Mouse (Mus musculus) frontal cortex, postnatal 36 days (tissue): Measurements from ENCODE around the gene Ephx4.
A peak's percentile ranks its signal among the peaks of the same experiment; 100 is the strongest.
"Not testable (repeated sequence)": the region's sequence is repeated elsewhere in the genome, so short reads cannot be mapped to it uniquely, and the experiment has no call there.

Experiments used
- DNase-seq, 2 experiments: peaks; one replicate each; pipeline ENCODE4 v3.0.0; 2022; ENCODE audit warnings: low spot score in 2 of 2

Gene Ephx4

DNA sequence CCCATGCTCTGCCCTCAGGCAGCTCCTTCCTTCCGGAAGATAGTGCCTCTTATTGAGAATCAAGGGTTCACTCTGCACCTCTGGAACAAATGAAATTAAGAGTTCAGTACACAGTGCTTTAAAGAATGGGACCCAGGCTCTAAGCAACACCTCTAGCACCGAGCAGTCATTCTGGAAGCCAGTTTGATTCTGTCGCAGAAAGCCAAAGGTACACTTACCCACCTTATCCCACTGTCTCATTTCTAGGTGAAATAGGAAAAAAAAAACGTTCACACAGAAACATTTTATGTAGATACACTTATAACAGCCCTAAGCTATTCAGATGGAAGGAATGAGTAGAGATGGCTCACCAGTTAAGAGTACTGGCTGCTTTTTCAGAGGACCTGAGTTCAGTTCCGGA is at the start of gene Ephx4:
TSS of gene Ephx4 (plus strand) at position 301 of the 400 bp plus-strand sequence.
- DNase-seq: no peak

DNA sequence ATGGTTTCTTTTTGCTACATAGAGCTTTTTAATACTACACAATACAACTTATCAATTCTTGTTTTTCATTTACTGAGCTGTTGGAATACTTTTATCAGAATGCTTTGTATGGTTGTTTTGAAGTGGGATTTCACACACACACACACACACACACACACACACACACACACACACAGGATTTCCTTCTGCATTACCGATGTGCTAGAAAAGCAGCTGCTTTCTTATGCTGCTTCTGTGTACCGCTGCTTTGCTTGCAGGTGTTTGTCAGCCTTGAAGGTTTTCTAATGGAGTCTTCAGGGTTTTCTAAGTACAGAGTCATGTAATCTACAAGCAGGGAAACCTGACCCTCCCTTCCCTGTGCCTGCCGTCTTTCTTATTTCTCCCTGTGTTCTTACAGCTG is 48.6 kb upstream of the Ephx4 start:
- DNase-seq: no peak

DNA sequence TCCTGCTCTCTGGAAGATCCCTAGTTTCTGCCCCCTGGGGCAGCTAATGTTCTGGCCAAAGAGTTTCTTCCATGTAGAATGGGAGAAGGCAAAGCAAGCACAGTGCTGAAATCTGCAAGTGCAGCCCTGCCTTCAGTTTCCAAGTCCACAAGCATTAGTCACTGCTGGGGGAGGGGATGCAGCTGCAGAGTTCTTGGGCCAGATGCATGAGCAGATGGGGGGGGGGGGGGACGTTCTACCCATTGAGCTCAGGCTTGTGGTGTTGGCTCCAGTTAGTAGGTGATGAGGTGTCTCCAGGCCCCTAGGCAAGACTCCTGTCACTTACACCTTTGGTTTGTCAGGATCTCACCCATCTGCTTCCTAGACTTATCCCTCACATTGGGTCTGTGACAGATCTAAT is 46.7 kb upstream of the Ephx4 start:
- no peak for DNase-seq

DNA sequence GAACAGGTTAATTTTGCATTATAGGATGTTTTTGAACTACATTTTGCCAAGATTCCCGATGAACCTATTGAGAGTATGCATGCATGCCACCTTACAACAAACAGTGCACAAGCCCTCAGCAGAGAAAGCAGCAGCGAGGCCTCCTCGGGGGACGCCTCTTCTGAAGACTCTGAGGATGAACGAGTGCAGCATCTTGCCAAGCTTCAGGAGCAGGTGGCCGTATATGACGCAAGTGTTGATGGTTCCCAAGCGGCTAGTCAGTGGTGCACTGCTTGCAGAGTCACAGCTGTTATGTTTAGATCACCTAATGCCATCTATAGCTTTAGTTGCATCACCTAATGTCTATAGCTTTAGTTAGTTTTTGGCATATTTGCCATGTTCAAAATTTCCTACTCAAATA is 44.8 kb upstream of the Ephx4 start:
- DNase-seq: no peak

DNA sequence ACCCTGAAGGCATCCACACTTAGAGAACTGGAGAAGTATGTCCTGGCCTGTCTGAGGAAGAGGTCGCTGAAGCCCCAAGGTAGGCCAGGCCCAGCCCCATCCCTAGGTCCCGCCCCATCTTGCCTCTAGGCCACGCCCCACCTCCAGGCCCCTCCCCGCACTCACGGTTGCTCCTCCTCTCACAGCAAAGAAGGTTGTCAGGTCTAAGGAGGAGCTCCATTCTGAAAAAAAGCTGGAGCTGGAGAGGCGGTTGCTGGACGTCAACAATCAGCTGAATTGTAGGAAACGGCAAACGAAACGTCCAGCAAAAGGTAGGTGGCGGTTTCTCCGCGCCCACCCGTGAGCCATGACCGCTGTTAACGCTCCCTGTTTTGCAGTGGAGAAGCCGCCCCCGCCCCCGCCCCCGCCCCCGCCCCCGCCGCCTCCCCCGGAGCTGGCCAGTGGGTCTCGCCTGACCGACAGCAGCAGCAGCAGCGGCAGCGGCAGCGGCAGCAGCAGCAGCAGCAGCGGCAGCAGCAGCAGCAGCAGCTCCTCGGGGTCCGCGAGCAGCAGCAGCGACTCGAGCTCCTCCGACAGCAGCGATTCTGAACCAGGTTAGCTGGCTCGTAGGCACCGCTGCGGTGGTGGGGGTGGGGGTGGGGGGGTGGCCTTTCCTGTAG is 43.0 kb upstream of the Ephx4 start:
- DNase-seq: peak; percentile 82 to 87

DNA sequence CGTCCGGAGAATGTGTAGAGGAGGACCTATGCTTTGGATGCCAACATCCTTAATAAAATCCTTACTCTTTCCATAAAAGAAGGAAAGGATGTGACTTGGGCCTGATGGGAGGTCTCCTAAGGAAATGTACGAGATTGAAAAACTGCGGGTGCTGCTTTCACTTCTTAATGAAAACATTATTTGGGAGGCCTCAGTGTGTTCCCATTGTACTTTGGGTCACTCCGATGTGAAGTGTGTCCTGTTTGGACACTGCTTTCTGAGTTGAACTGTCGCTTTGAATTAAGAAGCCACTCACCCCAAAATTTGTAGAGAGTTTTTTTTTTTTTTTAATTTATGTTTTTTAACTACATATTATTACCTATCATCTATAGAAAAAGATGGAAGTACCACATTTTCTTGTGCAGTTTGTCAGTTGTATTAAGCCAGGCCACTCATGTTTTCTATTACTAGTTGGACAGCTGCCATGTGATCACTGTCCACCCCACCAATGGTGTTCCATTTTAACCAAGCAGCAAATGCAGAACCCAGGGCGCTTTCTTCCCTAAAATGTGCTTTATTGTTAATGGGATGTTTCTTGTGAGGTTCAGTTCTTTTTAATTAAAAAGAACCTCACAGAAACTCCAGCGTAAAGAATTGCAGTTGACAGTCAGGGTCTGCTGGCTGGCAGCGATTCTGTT is 42.3 kb upstream of the Ephx4 start:
- no peak for DNase-seq

DNA sequence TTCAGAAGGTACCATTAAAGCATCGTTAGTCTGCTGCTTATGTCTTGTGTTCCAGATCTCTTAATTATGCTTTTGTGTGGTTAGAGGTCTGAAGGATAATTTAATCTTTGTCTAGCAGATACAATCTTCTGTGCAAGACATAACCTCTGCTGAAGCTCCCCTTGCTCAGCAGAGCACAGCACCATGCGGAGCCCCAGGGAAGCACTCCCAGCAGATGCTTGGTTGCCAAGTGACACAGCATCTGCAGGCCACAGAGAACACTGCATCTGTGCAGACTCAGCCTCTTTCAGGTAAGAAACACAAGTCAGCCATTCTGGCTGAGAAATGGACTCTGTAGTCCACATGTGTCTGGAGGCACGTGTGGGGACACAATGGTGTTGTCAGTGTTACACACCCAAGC is 32.5 kb upstream of the Ephx4 start:
- DNase-seq: no peak

DNA sequence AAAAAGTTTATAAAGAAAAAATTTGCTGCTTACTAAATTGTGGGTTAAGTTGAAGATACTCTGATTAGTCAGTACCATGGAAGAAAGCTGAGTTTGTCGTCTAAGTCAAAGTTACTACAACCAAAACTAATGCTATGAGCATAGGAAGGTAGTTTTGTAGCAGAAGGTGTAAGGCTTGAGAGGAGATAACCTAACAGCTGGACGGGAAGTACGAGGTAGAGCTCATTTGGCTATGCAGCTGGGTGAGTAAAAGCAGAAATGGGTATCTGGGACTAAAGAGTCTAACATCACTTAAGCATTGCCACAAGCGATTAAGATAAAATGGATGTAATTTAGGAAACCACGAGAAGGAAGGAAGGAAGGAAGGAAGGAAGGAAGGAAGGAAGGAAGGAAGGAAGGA is 31.2 kb upstream of the Ephx4 start:
- no peak for DNase-seq

DNA sequence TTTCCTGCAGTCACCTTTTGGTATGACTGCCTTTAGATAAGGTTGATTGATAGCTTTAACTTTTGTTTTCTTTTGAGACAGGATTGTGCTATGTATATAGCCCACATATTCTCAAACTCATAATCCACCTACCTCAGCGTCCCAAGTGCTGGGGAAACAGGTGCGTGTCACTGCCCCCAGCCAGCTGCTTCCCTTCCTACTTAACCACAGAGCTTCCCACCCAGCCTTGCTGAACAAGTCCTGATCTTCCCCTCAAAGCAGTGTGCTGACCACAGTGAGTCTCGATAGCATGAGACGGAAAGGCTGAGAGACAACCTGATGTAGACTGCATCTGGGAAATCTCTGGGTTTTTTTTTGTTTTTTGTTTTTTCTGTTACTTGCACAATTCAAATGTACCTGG is 29.3 kb upstream of the Ephx4 start:
- DNase-seq: no peak

DNA sequence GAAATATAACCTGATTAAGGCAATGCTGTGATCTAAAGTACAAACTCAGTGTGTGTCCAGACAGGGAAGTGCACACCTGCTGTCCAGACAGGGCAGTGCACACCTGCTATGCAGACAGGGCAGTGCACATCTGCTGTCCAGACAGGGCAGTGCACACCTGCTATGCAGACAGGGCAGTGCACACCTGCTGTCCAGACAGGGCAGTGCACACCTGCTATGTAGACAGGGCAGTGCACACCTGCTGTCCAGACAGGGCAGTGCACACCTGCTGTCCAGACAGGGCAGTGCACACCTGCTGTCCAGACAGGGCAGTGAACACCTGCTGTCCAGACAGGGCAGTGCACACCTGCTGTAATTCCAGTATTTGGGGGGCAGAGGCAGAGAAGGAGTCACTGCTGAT is 16.1 kb upstream of the Ephx4 start:
- DNase-seq: not testable (repeated sequence)

DNA sequence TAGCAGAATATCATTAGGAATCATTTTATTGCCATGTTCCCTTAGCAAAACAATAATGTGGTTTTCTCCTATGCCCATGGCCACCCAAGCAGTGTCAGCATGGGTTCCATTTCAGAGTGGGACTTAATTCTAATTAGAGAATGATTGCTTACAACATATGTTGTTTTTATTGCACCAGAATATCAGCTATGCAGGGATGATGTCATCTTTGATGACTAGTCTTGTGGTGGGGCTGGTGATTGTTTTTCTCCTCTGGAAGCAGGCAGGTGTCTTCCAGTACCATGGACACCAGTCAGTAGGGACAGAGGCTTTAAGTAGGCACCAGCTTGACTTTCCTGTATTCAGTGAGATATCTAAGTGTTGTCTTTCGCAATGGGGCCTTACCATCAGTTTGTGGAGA is 14.7 kb upstream of the Ephx4 start:
- no peak for DNase-seq

DNA sequence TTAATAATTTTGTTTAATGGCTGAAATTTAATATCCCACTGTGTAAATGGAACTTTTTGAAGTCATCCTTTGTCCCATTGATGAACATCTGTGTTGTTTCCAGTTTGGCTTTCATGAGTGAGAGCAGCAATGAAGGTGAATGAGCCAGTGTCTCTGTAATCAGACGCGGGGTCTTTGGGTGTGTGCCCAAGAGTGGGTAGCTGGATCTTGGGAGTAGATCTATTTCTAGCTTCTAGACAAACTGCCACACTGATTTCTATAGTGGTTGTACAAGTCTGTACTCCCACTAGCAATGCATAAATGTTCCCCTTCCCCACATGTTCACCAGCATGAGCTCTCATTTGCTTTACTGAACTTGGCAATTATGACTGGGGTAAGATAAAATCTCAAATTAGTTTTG is 13.2 kb upstream of the Ephx4 start:
- no peak for DNase-seq

DNA sequence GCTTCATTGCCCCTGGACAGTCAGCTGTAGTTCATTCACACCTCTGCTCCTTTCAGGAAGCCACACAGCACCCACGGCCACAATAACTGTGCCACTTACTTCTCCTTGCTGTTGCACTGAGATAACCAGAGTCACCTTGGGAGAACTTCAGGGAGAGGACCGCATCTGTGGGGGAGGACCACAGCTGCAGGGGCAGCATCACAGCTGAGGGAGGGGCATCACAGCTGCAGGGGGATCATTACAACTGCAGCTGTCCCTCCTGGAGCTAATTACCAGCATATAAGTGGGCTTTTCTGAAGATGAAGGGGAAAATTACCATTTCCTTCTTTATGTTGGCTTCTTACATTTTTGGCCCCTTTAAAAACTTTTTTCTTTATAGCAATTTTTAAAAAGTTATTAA is 8.1 kb upstream of the Ephx4 start:
- DNase-seq: no peak

DNA sequence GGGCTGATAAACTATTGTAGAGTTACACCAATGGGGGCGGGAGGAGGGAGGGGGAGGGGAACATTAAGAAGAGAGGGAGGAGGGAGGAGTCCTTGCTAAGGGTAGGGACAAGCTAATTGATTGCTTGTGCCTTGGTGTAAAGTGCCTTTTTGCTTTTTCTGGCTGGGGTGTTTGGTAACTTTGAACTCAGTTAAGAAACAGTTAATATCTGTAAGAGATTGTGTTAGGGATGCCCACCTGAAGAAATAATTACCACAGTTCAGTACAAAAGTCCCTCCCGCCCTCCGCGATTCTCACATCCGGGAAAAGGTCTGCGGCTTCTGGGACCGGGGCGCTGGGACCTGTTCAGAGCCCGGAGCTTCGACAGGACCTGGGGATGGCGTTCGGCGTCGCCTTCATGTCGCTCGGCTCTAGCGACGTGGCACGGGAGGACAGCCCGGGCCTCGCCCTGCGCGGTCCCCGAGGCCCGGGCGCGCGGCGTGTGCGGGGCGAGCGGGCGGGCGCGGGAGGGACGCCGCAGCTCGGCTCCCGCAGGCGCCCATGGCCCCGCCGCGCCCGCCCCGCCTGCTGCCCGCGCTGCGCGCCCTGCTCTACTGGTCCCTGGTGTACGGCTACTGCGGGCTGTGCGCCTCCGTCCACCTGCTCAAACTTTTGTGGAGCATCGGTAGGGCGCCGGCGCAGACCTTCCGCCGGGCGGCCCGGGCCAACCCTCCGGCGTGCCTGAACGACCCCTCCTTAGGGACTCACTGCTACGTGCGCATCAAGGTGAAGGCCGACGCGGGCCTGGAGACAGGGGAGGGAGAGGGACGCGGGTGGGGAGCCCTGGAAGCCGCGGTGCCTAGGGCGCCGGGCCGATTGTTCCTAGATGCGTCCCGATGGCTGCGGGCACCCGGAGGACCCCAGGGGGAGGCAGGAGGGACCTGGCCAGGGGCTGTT is 743 bp downstream of the Ephx4 start:
- DNase-seq: peak; percentile 40 to 48

DNA sequence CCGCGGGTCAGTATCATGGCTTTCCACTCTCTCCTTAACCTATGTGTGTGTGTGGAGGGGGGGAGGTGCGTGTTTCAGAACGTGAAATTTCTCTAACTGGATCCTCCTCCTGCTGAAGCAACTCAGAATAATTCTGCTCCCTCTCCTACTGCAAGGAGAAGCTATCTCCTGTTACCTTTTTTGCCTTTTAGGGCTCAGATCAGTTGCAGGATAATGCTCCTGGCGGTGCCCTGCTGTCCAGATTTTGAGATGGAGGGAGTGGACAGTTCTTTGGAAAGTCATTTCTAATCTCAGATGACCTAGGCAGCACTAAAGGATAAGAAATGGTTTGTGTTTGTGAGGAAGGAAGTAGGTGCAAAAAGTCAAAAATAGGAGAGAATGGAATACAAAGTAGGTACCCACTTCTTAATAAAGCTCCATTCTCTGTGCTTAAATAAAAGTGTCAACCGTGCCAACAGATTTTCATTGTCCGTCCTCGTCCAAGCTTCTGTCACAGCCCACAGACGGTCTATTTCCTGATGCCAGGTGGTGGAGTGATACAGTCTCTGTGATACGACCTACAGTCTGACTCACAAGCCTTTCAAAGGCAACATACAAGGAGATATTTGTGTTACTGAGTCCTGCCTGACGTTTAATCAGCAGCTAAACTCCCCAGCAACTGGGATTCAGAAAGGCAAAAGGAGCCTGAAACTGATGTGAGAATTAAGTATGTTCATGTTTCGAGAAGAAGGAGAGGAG is 1.6 kb downstream of the Ephx4 start:
- DNase-seq: peak; percentile 57 to 82

DNA sequence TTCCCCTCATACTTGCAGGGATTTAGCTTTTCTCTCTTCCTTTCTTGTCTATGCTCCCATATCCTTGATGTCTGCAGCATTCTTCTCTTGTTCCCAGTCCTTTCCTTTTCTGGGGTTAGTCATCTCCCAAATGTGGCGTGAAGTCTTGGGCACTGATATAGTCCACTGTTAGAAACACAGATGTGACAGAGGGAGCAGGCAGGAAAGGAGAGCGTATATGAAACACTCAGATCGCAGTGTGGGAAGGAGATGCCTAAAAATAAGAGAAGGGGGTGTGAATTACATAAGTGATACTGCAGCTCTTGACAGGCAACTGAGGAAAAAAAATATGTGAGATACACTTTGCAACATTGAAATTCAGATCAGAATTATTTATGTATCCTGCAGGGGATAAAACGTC is 2.8 kb downstream of the Ephx4 start:
- DNase-seq: peak; percentile 59 to 84

DNA sequence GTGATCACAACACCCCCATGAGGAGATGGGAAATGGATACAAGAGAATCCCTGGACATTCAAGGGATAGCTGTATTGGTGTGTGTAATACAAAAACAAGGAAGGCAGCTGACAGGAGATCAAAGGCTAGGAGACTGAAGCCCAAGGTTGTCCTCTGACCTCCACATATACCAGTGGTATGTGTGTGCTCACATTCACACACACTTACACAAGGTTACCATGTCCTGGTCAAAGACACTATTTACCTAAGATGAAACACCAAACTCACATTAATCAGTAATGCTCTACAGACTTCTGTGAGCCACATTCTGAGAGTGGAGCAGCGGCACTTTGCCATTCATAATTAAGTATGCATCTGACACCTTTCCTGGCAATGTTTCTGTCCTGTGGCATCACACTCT is 7.8 kb downstream of the Ephx4 start:
- DNase-seq: no peak

DNA sequence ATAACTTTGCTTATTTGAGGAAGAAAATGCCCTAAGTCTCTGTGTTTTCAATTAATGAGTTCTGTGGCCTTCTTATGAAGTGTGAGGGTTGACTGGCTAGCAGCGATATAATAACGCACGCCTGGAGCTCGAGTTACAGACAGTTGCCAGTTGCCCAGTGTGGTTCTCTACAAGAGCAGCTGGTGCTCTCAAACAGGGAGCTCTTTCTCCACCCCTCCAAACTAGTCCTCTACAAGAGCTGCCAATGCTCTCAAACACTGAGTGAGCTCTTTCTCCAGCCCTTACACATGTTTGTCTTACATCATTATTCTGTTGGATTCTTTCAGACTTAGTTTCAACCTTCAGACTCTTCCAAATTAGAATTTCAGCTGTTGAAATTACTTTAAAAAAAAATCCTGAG is 8.8 kb downstream of the Ephx4 start:
- peak in 1 of 2 experiments; percentile 48 for DNase-seq

DNA sequence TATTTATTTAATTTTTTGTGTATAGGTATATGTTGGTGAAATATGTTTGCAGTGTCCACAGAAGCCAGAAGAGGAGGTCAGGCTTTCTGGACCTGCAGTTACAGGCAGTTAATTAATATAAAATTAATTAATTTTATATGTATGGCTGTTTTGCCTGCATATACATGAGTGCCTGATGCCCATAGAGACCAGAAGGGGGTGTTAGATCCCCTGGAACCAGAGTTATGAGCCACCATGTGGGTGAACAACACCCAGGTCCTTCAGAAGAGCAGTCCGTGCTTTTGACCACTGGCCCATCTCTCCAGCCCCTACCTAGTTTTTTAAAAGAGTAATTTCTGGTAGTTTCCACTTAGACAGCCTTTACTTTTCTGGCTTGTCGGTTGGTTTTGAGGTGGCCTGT is 9.7 kb downstream of the Ephx4 start:
- no peak for DNase-seq

DNA sequence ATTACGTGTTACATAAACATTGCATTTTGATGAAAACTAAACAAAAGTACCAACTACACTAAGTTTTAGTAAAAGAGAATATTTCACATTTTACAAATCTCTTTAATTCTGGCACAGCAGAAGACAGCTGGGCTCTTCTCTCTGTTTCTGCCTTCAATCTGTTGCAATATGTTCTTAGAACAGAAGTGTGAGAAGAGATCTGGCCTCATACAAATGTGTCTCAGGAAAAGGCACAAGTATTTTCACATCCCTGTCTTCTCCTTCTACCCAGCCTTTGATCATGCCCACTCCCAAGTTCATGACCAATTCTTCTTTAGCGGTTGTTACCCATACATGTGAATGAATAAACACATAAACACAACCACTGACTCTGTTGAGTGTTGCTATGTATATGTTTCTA is 12.6 kb downstream of the Ephx4 start:
- DNase-seq: peak in 1 of 2 experiments; percentile 67

DNA sequence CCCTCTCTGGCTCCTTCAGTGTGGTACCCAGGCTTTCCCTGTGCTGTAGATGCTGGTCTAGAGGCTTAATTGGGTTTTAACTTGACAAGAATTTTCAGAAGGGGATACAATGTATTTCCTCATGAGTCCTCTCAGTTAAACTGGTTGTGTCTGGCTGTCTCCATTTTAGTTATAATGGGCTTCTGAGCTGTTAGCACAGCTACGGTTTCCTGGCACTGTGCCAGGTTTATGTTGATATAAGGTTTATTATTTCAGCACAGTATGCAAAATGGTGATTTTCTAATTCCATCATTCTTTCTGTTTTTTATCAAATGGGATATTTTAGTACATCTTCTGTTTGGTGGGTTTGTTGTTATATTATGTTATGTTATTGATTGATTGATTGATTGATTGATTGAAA is 19.1 kb downstream of the Ephx4 start:
- no peak for DNase-seq

DNA sequence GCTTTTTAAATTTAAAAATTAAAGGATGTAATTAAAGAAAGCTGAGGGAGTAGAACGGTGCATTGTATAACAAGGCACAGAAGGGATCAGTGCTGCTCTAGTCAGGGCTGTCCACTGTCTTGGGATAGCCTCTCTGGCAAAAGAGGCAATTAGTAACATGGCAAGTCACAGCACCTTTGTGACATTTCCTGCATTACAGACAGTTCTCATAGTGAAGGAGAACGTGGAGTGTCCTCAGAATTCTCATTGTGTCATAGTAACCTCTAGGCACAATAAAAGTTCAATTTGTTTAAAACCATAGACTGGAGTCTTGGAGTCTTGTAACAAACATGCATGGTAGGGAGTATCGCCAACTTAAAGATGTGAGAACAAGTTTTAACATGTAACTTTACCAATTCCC is 28.7 kb downstream of the Ephx4 start, which contains the start of gene Lpcat2b:
TSS of gene Lpcat2b (plus strand) at position 301 of the 400 bp plus-strand sequence.
- DNase-seq: no peak
